Mouse (Mus musculus) hindbrain, embryonic 16.5 days (tissue): ENCODE data around the gene Zfp791. TPM values are rescaled to one million over a fixed set of nuclear protein-coding genes. Genes with fewer than 3 reads are reported as not detected.
A peak's percentile ranks its signal among the peaks of the same experiment; 100 is the strongest.

Source experiments
- ATAC-seq: fragments of 200-750 bp; cut with Nextera tagmentation; 2 replicates; pipeline ENCODE4 v1.8.0; 2017; ENCODE audit warnings: moderate TSS enrichment, moderate library complexity
- H3K27ac ChIP-seq: fragments of 300-500 bp; sonication (generic); 2 replicates; pipeline ENCODE4 v1.5.1; 2014; ENCODE audit warnings: low read depth, mild to moderate bottlenecking, control low read depth, low read length, moderate library complexity
- H3K27me3 ChIP-seq: fragments of 300-500 bp; sonication (generic); replicated peaks from 2 replicates; pipeline ENCODE4 v1.6.1; 2014; ENCODE audit warnings: low read length; ENCODE audit not compliant: control insufficient read depth, insufficient read depth
- H3K36me3 ChIP-seq: fragments of 300-500 bp; sonication (generic); 2 replicates; pipeline ENCODE4 v1.6.1; 2014; ENCODE audit warnings: mild to moderate bottlenecking, low read length, moderate library complexity, mixed read lengths; ENCODE audit not compliant: control insufficient read depth, insufficient read depth
- H3K4me1 ChIP-seq: fragments of 300-500 bp; sonication (generic); 2 replicates; pipeline ENCODE4 v1.6.1; 2014; ENCODE audit warnings: low read depth, low read length; ENCODE audit not compliant: control insufficient read depth, insufficient read depth
- H3K4me2 ChIP-seq: fragments of 300-500 bp; sonication (generic); 2 replicates; pipeline ENCODE4 v1.6.1; 2014; ENCODE audit warnings: mild to moderate bottlenecking, low read length, control low read depth, moderate library complexity
- H3K4me3 ChIP-seq: fragments of 300-500 bp; sonication (generic); 2 replicates; pipeline ENCODE4 v1.5.1; 2014; ENCODE audit warnings: mild to moderate bottlenecking, low read length, control low read depth, moderate library complexity
- H3K9ac ChIP-seq: fragments of 300-500 bp; sonication (generic); 2 replicates; pipeline ENCODE4 v1.6.1; 2014; ENCODE audit warnings: low read depth, mild to moderate bottlenecking, control low read depth, low read length, moderate library complexity
- H3K9me3 ChIP-seq: fragments of 300-500 bp; sonication (generic); 2 replicates; pipeline ENCODE4 v1.6.1; 2014; ENCODE audit warnings: mild to moderate bottlenecking, low read length, moderate library complexity; ENCODE audit not compliant: control insufficient read depth
- WGBS: fragments of 180-500 bp; shearing (Covaris S2); extraction: QIAGEN DNeasy Blood & Tissue Kit; methylation state at CpG from one replicate; pipeline ENCODE4 v1.1.7; 2014; 5-methylcytosine and 5-hydroxymethylcytosine counted together
- polyA plus RNA-seq: library from polyadenylated mRNA; unstranded; fragments of >200 nt; fragmentation: Nextera tagmentation; extraction: Ambion mirVana; gene quantifications from 2 replicates; pipeline ENCODE4 v1.2.1, GENCODE M21; 2015

Gene Zfp791
- polyA plus RNA-seq, 1 experiment from 2014 or later: 4.3 TPM

DNA sequence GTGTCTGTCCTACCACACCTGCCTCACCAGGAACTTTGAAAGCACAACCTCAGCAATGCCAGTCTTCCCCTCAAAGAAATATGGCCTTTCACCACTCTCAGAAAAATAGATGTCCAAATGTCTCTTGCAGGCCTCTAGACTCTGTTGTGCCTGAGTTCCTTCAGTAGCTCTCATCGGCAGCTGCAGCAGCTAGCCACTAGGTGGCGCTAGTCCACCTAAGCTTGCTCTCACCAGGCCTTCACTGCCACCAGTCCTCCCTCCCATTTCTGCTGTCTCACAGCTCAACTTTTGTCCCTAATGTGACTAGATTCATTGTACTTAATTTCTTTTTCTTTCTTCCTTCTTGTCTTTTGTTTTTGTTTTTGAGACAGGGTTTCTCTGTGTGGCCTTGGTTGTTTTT is 45.9 kb downstream of the Zfp791 start:
- H3K4me2 ChIP-seq: no peak overlapping the region
- H3K27ac ChIP-seq: no peak overlapping the region
- no peaks in the 10 kb centered on the region for H3K9me3 ChIP-seq
- 0% methylated on average over 2 of the region's 2 CpGs for WGBS
- ATAC-seq: peak; percentile 25; the same call in 1 of the 2 replicates
- H3K4me1 ChIP-seq: peaks cover 25% of the 10 kb centered on the region
- no peaks in the 10 kb centered on the region for H3K27me3 ChIP-seq
- H3K36me3 ChIP-seq: peaks cover 19% of the 10 kb centered on the region; the same call in 1 of the 2 replicates
- H3K9ac ChIP-seq: no peak overlapping the region
- H3K4me3 ChIP-seq: no peak overlapping the region

DNA sequence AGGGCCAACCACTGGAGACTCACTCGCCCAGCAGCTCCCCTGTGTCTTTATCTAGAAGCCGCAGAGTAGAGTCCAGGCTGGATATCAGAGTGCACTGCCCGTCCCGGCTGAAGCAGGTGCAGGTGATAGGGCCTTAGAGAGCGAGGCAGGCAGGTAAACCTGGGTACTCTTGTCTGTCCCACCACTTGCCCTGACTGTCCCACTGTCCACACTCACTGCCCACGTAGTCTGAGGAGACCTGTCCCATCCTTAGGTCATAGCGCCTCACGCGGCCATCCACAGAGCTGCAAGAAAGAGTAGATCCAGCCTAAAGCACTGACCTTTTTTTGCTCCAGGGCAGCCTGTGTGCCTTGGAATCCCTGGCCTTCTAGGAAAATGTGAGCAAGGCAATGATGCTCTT is 46.9 kb downstream of the Zfp791 start:
- peaks cover 19% of the 10 kb centered on the region; the same call in 1 of the 2 replicates for H3K36me3 ChIP-seq
- 75% methylated on average over 9 of the region's 9 CpGs for WGBS

DNA sequence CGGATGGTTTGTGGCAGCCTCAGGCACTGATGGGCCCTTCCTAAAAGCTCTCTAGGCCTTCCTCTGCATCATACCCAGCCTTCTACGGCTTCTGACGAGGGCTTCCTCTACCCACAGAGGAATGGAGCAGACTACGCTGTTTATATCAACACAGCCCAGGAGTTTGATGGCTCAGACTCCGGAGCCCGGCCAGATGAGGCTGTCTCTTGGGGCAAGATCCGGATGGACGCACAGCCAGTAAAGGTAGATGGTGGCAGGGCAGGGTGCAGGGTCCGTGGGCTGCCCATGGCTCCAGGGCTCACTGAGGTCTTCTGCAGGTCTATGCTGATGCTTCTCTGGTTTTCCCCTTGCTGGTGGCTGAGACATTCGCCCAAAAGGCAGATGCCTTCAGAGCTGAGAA is 48.3 kb downstream of the Zfp791 start:
- Histone ChIP-seq H3K27ac (no peak overlapping the region), H3K36me3 (peaks cover 19% of the 10 kb centered on the region; the same call in 1 of the 2 replicates), H3K4me3 (no peak overlapping the region), H3K9me3 (no peaks in the 10 kb centered on the region), H3K27me3 (no peaks in the 10 kb centered on the region), H3K9ac (no peak overlapping the region), H3K4me1 (peaks cover 19% of the 10 kb centered on the region), H3K4me2 (no peak overlapping the region)
- 92% methylated on average over 10 of the region's 10 CpGs for WGBS
- ATAC-seq: no peak

More for the DNA sequence above, 46.9 kb downstream of the Zfp791 start:
- Histone ChIP-seq H3K9ac (no peak overlapping the region), H3K4me1 (peaks cover 22% of the 10 kb centered on the region), H3K27me3 (no peaks in the 10 kb centered on the region), H3K27ac (no peak overlapping the region), H3K9me3 (no peaks in the 10 kb centered on the region), H3K4me3 (no peak overlapping the region), H3K4me2 (no peak overlapping the region)
- ATAC-seq: no peak

DNA sequence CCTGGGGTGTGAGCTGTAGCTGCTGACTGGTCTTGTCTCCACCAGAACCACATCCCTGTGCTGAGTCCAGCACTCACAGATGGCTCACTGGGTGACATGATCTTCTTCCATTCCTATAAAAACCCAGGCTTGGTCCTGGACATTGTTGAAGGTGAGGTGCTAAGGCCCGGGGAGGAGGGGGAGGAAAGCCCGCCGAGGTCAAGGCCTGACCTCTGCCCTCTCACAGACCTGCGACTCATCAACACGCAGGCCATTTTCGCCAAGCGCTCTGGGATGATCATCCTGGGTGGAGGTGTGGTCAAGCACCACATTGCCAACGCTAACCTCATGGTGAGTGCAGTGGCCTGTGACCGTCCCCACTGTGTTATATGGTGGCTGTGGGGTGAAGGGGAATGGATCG is 48.7 kb downstream of the Zfp791 start:
- WGBS: 87% methylated on average over 10 of the region's 10 CpGs
- peaks cover 19% of the 10 kb centered on the region for H3K36me3 ChIP-seq

DNA sequence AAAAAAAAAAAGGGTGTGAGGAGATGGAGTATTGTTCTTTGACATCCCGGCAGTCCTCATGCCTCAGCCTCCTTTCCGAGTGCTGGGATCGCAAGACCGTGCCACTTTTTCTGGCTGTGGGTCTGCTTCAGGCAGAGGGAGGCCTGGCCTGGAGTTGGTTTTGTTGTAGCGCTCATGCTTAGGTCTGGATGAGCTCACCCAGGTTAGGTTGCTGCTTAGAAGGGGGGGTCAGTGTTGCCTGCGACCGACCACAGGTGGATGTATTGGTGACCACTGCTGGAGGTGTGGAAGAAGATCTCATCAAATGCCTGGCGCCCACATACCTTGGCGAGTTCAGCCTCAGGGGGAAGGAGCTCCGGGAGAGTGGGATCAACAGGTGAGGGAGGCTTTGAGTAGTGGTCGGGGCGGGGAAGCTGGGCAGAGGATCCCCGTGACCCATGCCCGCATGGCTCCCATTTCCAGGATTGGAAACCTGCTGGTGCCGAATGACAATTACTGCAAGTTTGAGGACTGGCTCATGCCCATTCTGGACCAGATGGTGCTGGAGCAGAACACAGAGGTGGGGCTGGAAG is 49.8 kb downstream of the Zfp791 start:
- ATAC-seq: no peak
- Histone ChIP-seq H3K9ac (no peak overlapping the region), H3K4me1 (peaks cover 16% of the 10 kb centered on the region), H3K27me3 (no peaks in the 10 kb centered on the region), H3K9me3 (no peaks in the 10 kb centered on the region), H3K36me3 (peaks cover 19% of the 10 kb centered on the region), H3K4me2 (no peak overlapping the region; the same call in 1 of the 2 replicates), H3K27ac (no peak overlapping the region), H3K4me3 (no peak overlapping the region)
- whole genome bisulfite sequencing: 94% methylated on average over 15 of the region's 15 CpGs

More for the DNA sequence above, 48.7 kb downstream of the Zfp791 start:
- ATAC-seq: no peak
- Histone ChIP-seq H3K27ac (no peak overlapping the region), H3K27me3 (no peaks in the 10 kb centered on the region), H3K4me1 (peaks cover 16% of the 10 kb centered on the region), H3K4me3 (no peak overlapping the region), H3K4me2 (no peak overlapping the region), H3K9ac (no peak overlapping the region), H3K9me3 (no peaks in the 10 kb centered on the region)

DNA sequence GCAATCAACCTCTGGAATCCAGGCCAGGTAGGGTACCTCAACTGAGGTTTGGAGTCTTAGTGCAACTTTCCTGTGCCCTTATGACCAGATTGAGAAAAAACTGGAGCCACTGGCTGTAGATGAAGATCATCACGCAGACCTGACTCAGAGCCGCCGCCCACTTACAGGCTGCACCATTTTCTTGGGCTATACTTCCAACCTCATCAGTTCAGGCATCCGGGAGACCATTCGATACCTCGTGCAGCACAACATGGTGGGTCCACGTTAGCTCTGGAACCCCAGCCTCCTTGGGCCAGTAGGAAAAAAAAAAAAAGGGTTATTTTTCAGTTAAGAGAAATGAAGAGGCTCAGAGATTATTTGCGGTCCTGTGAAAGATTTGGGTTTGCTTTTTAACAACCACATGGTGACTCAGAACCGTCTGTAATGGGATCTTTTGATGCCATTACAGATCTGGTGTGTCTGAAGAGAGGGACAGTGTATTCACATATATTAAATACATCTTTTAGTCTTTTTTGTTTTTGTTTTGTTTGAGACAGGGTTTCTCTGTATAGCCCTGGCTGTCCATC is 50.4 kb downstream of the Zfp791 start:
- H3K9me3 ChIP-seq: no peaks in the 10 kb centered on the region
- peak overlapping the region; percentile 86 for H3K9ac ChIP-seq
- peaks cover 19% of the 10 kb centered on the region for H3K36me3 ChIP-seq
- 41% methylated on average over 9 of the region's 9 CpGs for WGBS
- peak overlapping the region; percentile 88 for H3K4me2 ChIP-seq
- H3K27ac ChIP-seq: peak overlapping the region; percentile 93
- ATAC-seq: no peak
- peaks cover 16% of the 10 kb centered on the region for H3K4me1 ChIP-seq
- peak overlapping the region; percentile 90 for H3K4me3 ChIP-seq
- H3K27me3 ChIP-seq: no peaks in the 10 kb centered on the region

DNA sequence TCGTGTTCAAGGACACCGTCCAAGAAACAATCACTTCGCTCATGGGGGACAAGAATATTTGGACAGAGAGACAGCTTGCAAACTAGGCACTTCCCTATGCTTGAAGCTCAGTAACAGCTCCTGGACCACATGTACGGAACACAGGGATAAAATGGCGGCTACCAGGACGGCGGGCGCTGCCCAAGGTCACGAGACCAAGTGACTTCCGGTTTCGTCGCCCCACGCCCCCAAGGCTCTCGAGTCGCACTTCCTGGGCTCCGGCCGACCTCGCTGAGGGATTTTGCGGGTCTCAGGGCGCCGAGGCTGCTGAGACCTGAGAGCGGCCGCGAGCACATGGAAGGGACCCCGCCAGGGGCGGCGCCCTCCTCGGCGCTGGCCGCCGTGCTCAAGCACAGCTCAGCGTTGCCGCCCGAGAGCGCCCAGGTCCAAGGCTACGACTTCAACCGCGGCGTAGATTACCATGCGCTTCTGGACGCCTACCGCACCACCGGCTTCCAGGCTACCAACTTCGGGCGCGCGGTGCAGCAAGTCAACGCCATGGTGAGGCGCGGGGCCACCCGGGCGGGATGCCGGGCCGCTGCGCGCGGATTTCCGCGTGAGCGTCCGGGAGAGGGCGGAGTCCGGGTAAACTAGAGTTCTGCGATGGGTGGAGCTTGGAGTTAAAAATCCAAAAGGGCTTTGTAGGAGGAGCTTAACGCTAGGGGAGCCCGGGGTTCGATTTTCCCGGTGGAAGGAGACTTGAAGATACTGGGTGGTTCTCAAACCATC is 51.2 kb downstream of the Zfp791 start, which contains the start of gene Dhps:
TSS of gene Dhps (plus strand) at position 244 of the 768 bp plus-strand sequence.
- peak within 1 kb of the TSS; percentile 88 for H3K4me2 ChIP-seq
- H3K36me3 ChIP-seq: peaks cover 23% of the 10 kb centered on the region
- peak within 1 kb of the TSS; percentile 93 for H3K27ac ChIP-seq
- 0% methylated on average over 68 of the region's 68 CpGs for WGBS
- peaks cover 16% of the 10 kb centered on the region for H3K4me1 ChIP-seq
- H3K4me3 ChIP-seq: peak within 1 kb of the TSS; percentile 90
- peak within 1 kb of the TSS; percentile 86 for H3K9ac ChIP-seq
- ATAC-seq: peak; percentile 91
- H3K27me3 ChIP-seq: no peaks in the 10 kb centered on the region
- H3K9me3 ChIP-seq: no peaks in the 10 kb centered on the region

DNA sequence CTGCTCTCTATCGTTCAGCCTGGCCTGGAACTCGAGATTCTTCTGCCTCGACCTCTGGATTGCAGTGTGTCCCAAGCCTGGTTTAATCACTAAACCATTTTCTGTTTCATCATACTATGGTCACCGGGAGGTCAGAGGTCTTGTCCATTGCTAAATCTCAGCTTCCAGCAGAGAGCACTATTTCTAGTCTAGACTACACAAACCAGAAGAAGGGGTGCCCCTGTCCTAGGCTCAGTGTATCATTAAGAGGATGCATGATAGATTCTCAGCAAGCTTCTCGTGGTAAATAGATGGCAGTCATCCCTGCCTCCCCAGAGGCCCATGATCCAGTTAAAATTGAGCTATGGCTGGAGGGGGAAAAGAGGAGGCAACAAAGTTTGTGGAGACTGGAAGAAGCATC is 51.9 kb downstream of the Zfp791 start:
- Histone ChIP-seq H3K4me3 (peak overlapping the region; percentile 90), H3K36me3 (peaks cover 27% of the 10 kb centered on the region), H3K27me3 (no peaks in the 10 kb centered on the region), H3K9ac (peak overlapping the region; percentile 86; the same call in 1 of the 2 replicates), H3K9me3 (no peaks in the 10 kb centered on the region), H3K4me2 (peak overlapping the region; percentile 88), H3K4me1 (peaks cover 16% of the 10 kb centered on the region), H3K27ac (peak overlapping the region; percentile 93)
- 79% methylated on average over 5 of the region's 5 CpGs for WGBS
- ATAC-seq: no peak

DNA sequence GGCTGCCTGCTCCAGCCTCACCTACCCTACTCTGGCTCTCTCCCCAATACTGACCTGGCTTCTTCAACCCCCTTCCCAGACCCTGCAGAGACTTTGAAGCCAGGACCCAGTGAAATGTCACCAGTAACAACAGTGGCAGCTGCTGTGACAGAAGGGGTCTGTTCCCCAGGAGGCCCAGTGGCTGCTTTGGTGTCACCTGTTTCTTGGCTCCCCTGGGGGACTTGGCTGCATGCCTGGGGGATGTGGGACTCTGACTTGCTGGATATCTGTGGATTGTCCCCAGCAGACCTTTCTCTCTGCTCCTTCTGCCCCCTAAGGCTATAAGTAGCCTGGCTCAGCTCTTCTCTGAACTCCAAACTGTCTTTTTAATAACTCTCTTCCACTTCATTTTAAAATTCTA is 54.9 kb downstream of the Zfp791 start, which contains the start of gene Gm5741:
TSS of gene Gm5741 (minus strand) at position 1 of the 400 bp plus-strand sequence.
- H3K4me2 ChIP-seq: no peak within 1 kb of the TSS
- H3K36me3 ChIP-seq: peaks cover 16% of the 10 kb centered on the region
- peaks cover 13% of the 10 kb centered on the region for H3K4me1 ChIP-seq
- H3K4me3 ChIP-seq: no peak within 1 kb of the TSS
- H3K27me3 ChIP-seq: no peaks in the 10 kb centered on the region
- H3K27ac ChIP-seq: no peak within 1 kb of the TSS
- ATAC-seq: no peak
- H3K9me3 ChIP-seq: no peaks in the 10 kb centered on the region
- H3K9ac ChIP-seq: no peak within 1 kb of the TSS
